Mouse (Mus musculus) v-Abl transformed pro-B cells (cell line): Measurements from ENCODE around the gene Msh5.

Source experiments
- in situ Hi-C, 2 experiments: fragments of 400-800 bp; cut with MboI; formaldehyde crosslinking; loops; one replicate each; pipeline ENCODE4 v1.15.1; 2025; ENCODE audit not compliant: unreplicated experiment in 2 of 2

Gene Msh5

DNA sequence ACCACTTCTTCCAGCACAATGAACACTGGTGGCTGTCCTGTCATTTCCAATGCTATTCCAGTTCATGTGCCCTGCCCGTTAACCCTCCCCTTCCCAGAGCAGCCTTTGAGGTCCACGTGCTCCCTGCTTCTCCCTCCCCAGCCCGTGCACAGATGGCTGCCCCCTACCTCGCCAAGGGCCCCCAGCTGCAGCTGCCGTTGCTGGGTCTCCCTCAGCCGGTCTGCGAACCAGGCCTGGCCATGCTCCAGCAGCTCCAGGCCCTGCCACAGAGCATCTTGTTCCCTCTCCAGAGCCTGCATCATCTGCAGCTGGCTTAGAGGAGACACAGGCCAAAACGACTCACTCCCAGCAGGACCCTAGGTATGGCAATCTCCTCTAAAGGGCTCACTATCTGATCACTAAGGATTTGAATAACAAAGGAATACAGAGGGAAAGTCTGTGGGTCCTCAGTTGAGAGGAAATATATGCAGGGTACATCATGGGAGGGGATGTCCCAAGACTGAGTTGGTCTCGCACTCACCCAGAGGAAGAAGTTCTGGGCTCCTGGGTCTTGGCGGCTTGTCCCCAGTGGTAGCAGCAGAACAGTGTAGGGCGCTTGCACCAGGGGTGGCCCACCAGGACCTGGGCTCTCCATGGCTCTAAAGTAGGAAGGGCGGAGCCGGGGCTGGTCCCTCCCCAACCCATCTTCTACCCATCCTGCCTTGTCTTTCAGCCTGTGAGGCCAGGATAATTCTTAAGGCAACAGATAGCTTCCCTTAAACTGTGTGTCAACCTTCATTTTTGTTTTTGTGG lies 19.1 kb downstream of the Msh5 start, which contains the start of gene Sapcd1:
TSS of gene Sapcd1 (minus strand) at position 740 of the 792 bp plus-strand sequence.
- in situ Hi-C loops, result loop anchor here in 1 of 2 experiments (10.0 kb wide), 2 partner anchors 77 to 207 kb away; partner anchors contain the start of genes Atp6v1g2, Ly6g5c and Nfkbil1

GRCm38 (mm10) chr17:35026206-35026605 lies 20.3 kb downstream of the Msh5 start:
- in situ Hi-C loops, result loop anchor here in 1 of 2 experiments (10.0 kb wide), 2 partner anchors 79 to 209 kb away; partner anchors contain the start of genes Atp6v1g2, Ly6g5c and Nfkbil1

GRCm38 (mm10) chr17:35024691-35025488 lies 21.7 kb downstream of the Msh5 start:
- in situ Hi-C loops, result loop anchor here (5.0 to 10.0 kb wide), 4 partner anchors 32 to 210 kb away; partner anchors contain the start of genes Atp6v1g2 (in 1 of the 2), Ddah2 (in 1 of the 2), Ly6g5c (in 1 of the 2) and Nfkbil1 (in 1 of the 2)

DNA sequence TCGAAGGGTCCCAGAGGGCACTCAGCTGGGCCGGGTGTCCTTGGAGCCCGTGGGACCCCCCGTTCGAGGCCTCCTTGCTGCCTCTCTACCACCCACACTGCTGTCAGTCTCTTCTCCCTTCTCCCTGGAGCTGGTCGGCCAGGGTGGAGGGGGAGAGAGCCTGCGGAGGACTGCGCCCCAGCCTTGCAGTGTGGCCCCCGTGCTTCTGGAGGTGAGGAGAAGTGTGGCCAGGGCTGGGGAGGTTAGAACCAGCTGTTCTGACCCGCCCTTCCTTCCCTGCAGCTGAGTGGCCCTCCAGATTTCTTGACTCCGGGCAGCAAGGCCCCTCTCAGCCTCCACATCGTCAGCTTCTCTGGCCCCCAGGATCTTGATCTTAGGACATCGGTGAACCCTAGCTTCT lies 22.3 kb downstream of the Msh5 start:
- in situ Hi-C loops, result loop anchor here (5.0 to 10.0 kb wide), 4 partner anchors 33 to 211 kb away; partner anchors contain the start of genes Atp6v1g2 (in 1 of the 2), Ddah2 (in 1 of the 2), Ly6g5c (in 1 of the 2) and Nfkbil1 (in 1 of the 2)

GRCm38 (mm10) chr17:35023756-35024155 lies 22.8 kb downstream of the Msh5 start:
- in situ Hi-C loops, result loop anchor here (5.0 to 10.0 kb wide), 4 partner anchors 34 to 211 kb away; partner anchors contain the start of genes Atp6v1g2 (in 1 of the 2), Ddah2 (in 1 of the 2), Ly6g5c (in 1 of the 2) and Nfkbil1 (in 1 of the 2)

DNA sequence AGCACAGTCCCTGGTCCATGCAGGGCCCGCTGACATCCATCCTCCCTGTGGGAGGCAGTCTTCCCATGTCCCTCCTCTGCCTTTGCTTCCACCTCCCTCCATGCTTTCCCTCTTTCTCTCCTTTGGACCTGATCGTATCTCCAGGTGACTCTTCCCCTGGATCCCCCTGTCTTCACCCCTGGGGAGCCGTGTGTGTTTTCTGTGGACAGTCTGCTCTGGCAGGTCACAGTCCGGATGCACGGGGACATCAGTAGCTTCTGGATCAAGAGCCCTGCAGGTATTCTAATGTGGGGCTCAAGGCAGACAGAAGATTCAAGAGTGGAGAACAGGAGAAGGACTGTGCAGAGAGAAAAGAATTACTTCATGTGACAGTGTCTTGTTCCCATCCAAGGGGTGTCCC lies 23.3 kb downstream of the Msh5 start:
- in situ Hi-C loops, result loop anchor here (5.0 to 10.0 kb wide), 4 partner anchors 34 to 212 kb away; partner anchors contain the start of genes Atp6v1g2 (in 1 of the 2), Ddah2 (in 1 of the 2), Ly6g5c (in 1 of the 2) and Nfkbil1 (in 1 of the 2)

GRCm38 (mm10) chr17:35022541-35023060 lies 23.9 kb downstream of the Msh5 start:
- in situ Hi-C loops, result loop anchor here (5.0 to 10.0 kb wide), 4 partner anchors 35 to 212 kb away; partner anchors contain the start of genes Atp6v1g2 (in 1 of the 2), Ddah2 (in 1 of the 2), Ly6g5c (in 1 of the 2) and Nfkbil1 (in 1 of the 2)

DNA sequence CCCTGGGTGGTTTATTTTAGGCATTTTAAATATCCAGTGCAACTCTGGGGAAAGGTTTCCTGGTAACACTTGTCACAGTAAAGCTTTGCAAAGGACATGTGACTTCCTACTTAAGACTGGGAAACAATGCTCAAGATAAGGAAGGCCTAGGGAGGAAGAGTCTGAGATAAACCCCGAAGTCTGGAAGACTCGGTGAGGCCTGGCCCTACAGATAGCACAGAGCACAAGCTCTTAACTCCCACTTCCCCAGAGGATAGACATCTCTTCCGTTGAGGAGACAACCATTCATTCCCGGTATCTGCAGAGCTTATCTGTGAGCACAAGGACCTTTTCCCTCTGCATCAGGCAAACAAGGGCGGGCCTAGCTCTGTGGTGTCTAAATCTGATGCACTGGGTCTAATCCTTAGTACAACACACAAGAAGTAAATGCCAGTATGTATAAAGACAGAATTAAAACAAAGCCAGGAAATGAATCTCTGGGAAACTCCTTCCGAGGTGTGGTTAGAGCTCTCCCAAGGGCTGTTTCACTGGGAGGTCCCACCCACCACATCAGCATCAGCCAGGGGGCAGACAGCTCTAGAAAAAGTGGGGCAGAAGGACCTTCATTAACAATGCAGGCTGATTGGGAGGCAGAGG lies 24.6 kb downstream of the Msh5 start:
- in situ Hi-C loops, result loop anchor here (5.0 to 10.0 kb wide), 4 partner anchors 35 to 213 kb away; partner anchors contain the start of genes Atp6v1g2 (in 1 of the 2), Ddah2 (in 1 of the 2), Ly6g5c (in 1 of the 2) and Nfkbil1 (in 1 of the 2)

DNA sequence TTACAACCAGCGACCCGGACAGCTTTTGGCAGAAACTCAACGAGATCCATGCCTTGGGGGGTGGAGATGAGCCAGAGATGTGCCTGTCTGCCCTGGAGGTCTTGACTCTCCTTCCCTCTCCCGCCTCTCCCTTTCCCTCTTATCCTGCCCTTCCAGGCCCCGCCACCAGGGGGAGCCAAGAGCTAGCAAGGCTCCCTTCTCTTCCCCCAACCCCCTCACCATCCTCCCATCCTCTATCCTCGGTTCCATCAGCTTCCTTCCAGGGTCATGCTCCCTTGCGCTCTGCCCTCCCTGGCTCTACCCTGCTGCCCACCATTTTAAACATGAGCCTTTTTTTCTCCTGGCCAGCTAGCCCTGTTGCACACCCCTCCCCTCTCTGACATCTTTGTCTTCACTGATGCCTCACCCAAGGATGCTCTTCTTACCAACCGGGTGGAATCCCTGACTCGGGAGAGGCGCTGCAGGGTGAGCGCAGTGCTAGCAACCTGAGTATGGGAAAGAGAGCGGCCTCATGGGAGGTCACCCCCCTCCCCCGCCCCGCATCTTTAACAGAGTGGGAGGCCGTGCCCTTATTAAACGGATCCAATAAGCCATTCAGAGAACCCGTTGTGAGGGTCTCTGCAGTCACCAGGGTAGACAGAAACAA lies 25.3 kb downstream of the Msh5 start:
- in situ Hi-C loops, result loop anchor here (5.0 to 10.0 kb wide), 4 partner anchors 36 to 214 kb away; partner anchors contain the start of genes Atp6v1g2 (in 1 of the 2), Ddah2 (in 1 of the 2), Ly6g5c (in 1 of the 2) and Nfkbil1 (in 1 of the 2)

- in situ Hi-C loops, result loop anchor here (5.0 to 10.0 kb wide), 4 partner anchors 37 to 214 kb away; partner anchors contain the start of genes Atp6v1g2 (in 1 of the 2), Ddah2 (in 1 of the 2), Ly6g5c (in 1 of the 2) and Nfkbil1 (in 1 of the 2)
Measured at GRCm38 (mm10) chr17:35020551-35020950, 26.0 kb downstream of the Msh5 start.

- in situ Hi-C loops, result loop anchor here (5.0 to 10.0 kb wide), 4 partner anchors 37 to 215 kb away; partner anchors contain the start of genes Atp6v1g2 (in 1 of the 2), Ddah2 (in 1 of the 2), Ly6g5c (in 1 of the 2) and Nfkbil1 (in 1 of the 2)
Measured at GRCm38 (mm10) chr17:35019894-35020293, 26.7 kb downstream of the Msh5 start.

- in situ Hi-C loops, result no loop called here
Measured at GRCm38 (mm10) chr17:35018171-35018570, 28.4 kb downstream of the Msh5 start.

DNA sequence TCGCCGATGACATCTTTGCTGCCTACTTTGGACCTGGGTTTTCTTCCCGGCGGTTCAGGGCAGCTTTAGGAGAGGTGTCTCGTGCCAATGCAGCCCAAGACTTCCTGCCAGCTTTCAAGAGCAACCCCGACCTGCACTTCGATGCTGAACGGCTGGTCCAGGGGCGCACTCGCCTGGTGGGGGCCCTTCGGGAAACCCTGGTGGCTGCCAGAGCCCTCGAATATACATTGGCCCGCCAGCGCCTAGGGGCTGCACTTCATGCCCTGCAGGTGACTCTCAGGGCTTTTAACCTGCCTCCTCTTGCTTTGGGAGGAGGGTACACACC lies 28.9 kb downstream of the Msh5 start:
- in situ Hi-C loops, result no loop called here

- in situ Hi-C loops, result no loop called here
Measured at GRCm38 (mm10) chr17:35016791-35017705, 29.5 kb downstream of the Msh5 start.

GRCm38 (mm10) chr17:35016376-35016775 lies 30.2 kb downstream of the Msh5 start, which contains the start of gene Vwa7:
TSS of gene Vwa7 (plus strand) at chr17:35016579.
- in situ Hi-C loops, result no loop called here

DNA sequence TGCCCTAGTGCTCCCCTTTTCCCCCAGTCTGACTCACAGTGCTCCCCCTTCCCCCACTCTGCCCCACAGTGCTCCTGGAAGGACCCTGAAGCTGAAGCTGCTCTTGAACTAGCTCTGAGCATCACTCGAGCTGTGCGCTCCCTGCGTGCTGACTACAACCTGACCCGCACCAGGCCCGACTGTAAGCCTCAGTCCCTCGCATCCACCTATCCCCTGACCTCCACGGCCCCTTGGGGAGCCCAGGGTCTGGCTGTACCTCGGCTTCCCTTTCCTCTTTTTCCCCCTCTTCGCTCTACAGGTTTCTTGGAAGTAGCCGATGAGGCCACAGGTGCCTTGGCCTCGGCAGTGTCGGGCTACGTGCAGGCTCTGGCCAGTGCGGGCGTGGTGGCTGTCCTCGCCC lies 31.2 kb downstream of the Msh5 start:
- in situ Hi-C loops, result no loop called here

DNA sequence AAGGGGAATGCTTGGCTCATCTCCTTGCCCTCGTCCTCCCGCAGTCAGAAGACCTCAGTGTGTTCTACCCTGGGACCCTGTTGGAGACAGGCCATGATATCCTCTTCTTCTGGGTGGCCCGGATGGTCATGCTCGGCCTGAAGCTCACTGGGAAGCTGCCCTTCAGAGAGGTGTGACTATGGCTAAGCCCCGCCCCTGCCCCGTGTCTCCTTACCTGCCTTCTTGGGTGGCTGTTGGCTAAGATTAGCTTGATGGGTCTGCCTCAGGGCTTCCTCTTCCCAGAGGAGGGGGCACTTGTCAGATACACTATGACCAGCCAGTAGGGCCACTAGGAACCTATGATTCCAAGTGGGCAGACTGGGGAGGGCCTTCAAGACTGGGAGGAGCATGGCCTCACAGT lies 33.3 kb downstream of the Msh5 start:
- in situ Hi-C loops, result no loop called here
